Mouse (Mus musculus): Measurements from ENCODE around the gene Dmrt1. TPM values are rescaled to one million over a fixed set of nuclear protein-coding genes. Genes with fewer than 3 reads are reported as not detected.
"Not testable (repeated sequence)": the region's sequence is repeated elsewhere in the genome, so short reads cannot be mapped to it uniquely, and the experiment has no call there.

Gene Dmrt1
- polyA plus RNA-seq (2012; rRNA removed) (0.05 TPM in 1 of 2 replicates, not detected in the other), polyA plus RNA-seq (2014; fragmentation: Nextera tagmentation; extraction: Ambion mirVana) (not detected in 2 replicates)

DNA sequence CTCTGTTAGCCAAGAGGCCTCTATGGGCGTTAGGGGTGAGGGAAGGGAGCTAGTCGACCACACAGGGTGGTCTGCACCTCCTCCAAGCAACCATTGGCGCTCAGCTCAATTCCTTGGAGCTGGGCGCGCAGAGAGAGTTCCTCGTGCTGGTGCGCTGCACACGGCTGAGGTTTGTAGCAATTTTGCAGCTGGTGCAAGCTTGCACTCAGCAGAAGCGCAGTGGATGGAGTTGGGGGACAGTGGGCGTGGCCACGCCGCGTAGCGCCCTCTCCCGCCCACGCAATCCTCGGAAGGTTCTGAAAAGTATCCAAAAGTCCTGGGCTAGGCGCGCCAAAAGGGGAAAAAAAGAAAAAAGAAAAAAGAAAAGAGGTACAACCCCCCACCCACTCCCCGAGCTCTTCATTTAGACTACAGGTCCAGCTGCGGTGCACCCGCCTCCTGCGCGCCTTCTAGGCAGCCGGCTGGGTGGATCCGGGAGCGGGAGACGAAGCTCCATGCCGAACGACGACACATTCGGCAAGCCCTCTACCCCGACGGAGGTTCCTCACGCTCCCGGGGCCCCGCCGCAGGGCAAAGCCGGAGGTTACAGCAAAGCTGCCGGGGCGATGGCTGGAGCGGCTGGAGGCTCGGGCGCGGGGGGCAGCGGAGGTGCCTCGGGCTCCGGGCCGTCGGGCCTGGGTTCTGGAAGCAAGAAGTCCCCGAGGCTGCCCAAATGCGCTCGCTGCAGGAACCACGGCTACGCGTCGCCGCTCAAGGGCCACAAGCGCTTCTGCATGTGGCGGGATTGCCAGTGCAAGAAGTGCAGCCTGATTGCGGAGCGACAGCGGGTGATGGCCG is at the start of gene Dmrt1:
Gene Dmrt1 (plus strand): TSS at position 259 of the 837 bp plus-strand sequence.
- no peak for TF ChIP-seq POLR2A (IDR thresholded peaks at IDR 0.05; ENCODE audit: borderline replicate concordance, extremely low read depth, insufficient read depth, insufficient read length)
- Histone ChIP-seq H3K27me3 (ENCODE audit: control insufficient read depth, insufficient read depth, low read length) (peaks cover 61% of the 10 kb centered on the region), H3K36me3 (ENCODE audit: control insufficient read depth, insufficient read depth, low read length) (no peaks in the 10 kb centered on the region), H3K4me2 (replicated peaks; ENCODE audit: low read depth, low read length, severe bottlenecking) (peak within 1 kb of the TSS; percentile 56), H3K4me3 (replicated peaks; ENCODE audit: low read length) (peak within 1 kb of the TSS; percentile 37), H3K9ac (ENCODE audit: low read depth, low read length, severe bottlenecking) (no peak within 1 kb of the TSS), H3K27ac (replicated peaks; ENCODE audit: low read depth, low read length) (no peak within 1 kb of the TSS), H3K4me1 (ENCODE audit: control insufficient read depth, insufficient read depth, low read length) (peaks cover 4% of the 10 kb centered on the region; the same call in 1 of the 2 replicates), H3K9me3 (ENCODE audit: control insufficient read depth, low read length) (peaks cover 7% of the 10 kb centered on the region; the same call in 1 of the 2 replicates)
- WGBS, result 1% methylated on average over 62 of the region's 64 CpGs
- ATAC-seq (ENCODE audit: low FRiP score, low read depth), result no peak
- peak; percentile 28 for DNase-seq (ENCODE audit: low spot score)

GRCm38 (mm10) chr19:25460760-25461159 is 44.7 kb upstream of the Dmrt1 start:
- Histone ChIP-seq H3K36me3 (ENCODE audit: control insufficient read depth, insufficient read depth, low read length) (no peaks in the 10 kb centered on the region), H3K4me3 (replicated peaks; ENCODE audit: low read length) (no peak overlapping the region)
- TF ChIP-seq POLR2A (IDR thresholded peaks at IDR 0.05; ENCODE audit: borderline replicate concordance, extremely low read depth, insufficient read depth, insufficient read length), result no peak

DNA sequence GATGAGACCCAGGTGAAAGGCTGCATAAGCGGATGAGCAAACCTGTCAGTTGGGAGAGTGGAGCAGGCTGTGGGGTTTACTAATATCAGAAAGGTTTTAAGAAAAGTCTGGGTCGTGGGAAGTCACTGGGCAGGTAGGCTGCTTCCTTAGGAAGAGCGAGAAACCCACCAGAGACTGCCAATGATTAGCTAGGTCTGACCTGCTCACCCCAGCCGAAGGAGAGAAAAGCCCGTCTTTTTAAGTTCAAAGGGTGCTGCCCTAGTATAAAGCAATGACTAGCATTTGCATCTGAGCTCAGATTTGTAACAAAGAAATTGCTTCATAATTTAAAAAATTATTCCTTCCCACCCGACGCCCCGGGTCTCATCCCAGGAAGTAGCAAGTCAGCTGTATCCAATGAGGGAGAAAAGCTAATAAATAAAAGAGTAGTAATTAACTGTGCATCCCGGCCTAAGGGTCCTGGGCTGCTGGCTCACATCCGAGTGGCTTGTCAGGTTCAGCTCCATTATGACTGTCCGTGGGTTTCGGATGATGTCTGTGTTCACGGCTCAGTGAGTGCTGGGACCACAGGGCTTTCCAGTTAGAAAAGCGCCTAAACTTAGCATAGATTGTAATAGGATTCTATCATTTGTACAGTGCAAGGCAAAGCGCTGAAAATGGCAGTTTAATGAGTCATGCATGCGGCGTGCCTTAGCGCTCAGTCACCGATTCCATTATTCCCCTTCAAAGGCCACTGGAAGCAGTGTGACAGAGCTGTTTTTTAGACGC is 43.7 kb upstream of the Dmrt1 start:
- no peaks in the 10 kb centered on the region for H3K27me3 ChIP-seq (ENCODE audit: control insufficient read depth, insufficient read depth, low read length)
- ATAC-seq (ENCODE audit: low FRiP score, low read depth), result no peak
- DNase-seq (ENCODE audit: low spot score), result no peak
- no peaks in the 10 kb centered on the region for H3K4me1 ChIP-seq (ENCODE audit: control insufficient read depth, insufficient read depth, low read length)
- no peak overlapping the region for H3K4me3 ChIP-seq (replicated peaks; ENCODE audit: low read length)
- no peak overlapping the region for H3K27ac ChIP-seq (replicated peaks; ENCODE audit: low read depth, low read length)
- no peak overlapping the region for H3K4me2 ChIP-seq (replicated peaks; ENCODE audit: low read depth, low read length, severe bottlenecking)
- no peaks in the 10 kb centered on the region for H3K9me3 ChIP-seq (ENCODE audit: control insufficient read depth, low read length)
- no peak overlapping the region for H3K9ac ChIP-seq (ENCODE audit: low read depth, low read length, severe bottlenecking)
- WGBS, result 59% methylated on average over 20 of the region's 20 CpGs
- no peaks in the 10 kb centered on the region for H3K36me3 ChIP-seq (ENCODE audit: control insufficient read depth, insufficient read depth, low read length)
- TF ChIP-seq POLR2A (IDR thresholded peaks at IDR 0.05; ENCODE audit: borderline replicate concordance, extremely low read depth, insufficient read depth, insufficient read length), result no peak

More at GRCm38 (mm10) chr19:25460760-25461159, 44.7 kb upstream of the Dmrt1 start:
- 91% methylated on average over 8 of the region's 8 CpGs for WGBS
- H3K4me1 ChIP-seq (ENCODE audit: control insufficient read depth, insufficient read depth, low read length), result no peaks in the 10 kb centered on the region
- DNase-seq (ENCODE audit: low spot score) (no peak), ATAC-seq (ENCODE audit: low FRiP score, low read depth) (no peak)
- H3K27ac ChIP-seq (replicated peaks; ENCODE audit: low read depth, low read length), result no peak overlapping the region
- H3K4me2 ChIP-seq (replicated peaks; ENCODE audit: low read depth, low read length, severe bottlenecking), result no peak overlapping the region
- no peaks in the 10 kb centered on the region for H3K27me3 ChIP-seq (ENCODE audit: control insufficient read depth, insufficient read depth, low read length)
- H3K9me3 ChIP-seq (ENCODE audit: control insufficient read depth, low read length), result no peaks in the 10 kb centered on the region
- no peak overlapping the region for H3K9ac ChIP-seq (ENCODE audit: low read depth, low read length, severe bottlenecking)

GRCm38 (mm10) chr19:25475806-25476205 is 29.6 kb upstream of the Dmrt1 start:
- not testable (repeated sequence) for H3K4me3 ChIP-seq (replicated peaks; ENCODE audit: low read length); H3K9me3 ChIP-seq (ENCODE audit: control insufficient read depth, low read length); H3K4me1 ChIP-seq (ENCODE audit: control insufficient read depth, insufficient read depth, low read length); H3K27ac ChIP-seq (replicated peaks; ENCODE audit: low read depth, low read length); H3K9ac ChIP-seq (ENCODE audit: low read depth, low read length, severe bottlenecking); H3K36me3 ChIP-seq (ENCODE audit: control insufficient read depth, insufficient read depth, low read length); H3K4me2 ChIP-seq (replicated peaks; ENCODE audit: low read depth, low read length, severe bottlenecking); DNase-seq (ENCODE audit: low spot score); H3K27me3 ChIP-seq (ENCODE audit: control insufficient read depth, insufficient read depth, low read length); ATAC-seq (ENCODE audit: low FRiP score, low read depth)
- WGBS, result 64% methylated on average over 4 of the region's 4 CpGs

GRCm38 (mm10) chr19:25479152-25479669 is 26.2 kb upstream of the Dmrt1 start:
- H3K4me1 ChIP-seq (ENCODE audit: control insufficient read depth, insufficient read depth, low read length), result no peaks in the 10 kb centered on the region
- no peak for ATAC-seq (ENCODE audit: low FRiP score, low read depth)
- no peak overlapping the region for H3K4me2 ChIP-seq (replicated peaks; ENCODE audit: low read depth, low read length, severe bottlenecking)
- WGBS, result 83% methylated on average over 5 of the region's 5 CpGs
- H3K36me3 ChIP-seq (ENCODE audit: control insufficient read depth, insufficient read depth, low read length), result no peaks in the 10 kb centered on the region
- TF ChIP-seq POLR2A (IDR thresholded peaks at IDR 0.05; ENCODE audit: borderline replicate concordance, extremely low read depth, insufficient read depth, insufficient read length), result no peak
- H3K4me3 ChIP-seq (replicated peaks; ENCODE audit: low read length), result no peak overlapping the region
- no peaks in the 10 kb centered on the region for H3K27me3 ChIP-seq (ENCODE audit: control insufficient read depth, insufficient read depth, low read length)
- no peak for DNase-seq (ENCODE audit: low spot score)
- H3K27ac ChIP-seq (replicated peaks; ENCODE audit: low read depth, low read length), result no peak overlapping the region
- H3K9ac ChIP-seq (ENCODE audit: low read depth, low read length, severe bottlenecking), result no peak overlapping the region
- H3K9me3 ChIP-seq (ENCODE audit: control insufficient read depth, low read length), result no peaks in the 10 kb centered on the region
